Mouse (Mus musculus) liver (tissue): ENCODE results near the gene Adnp.

Experiments
- DNase-seq: peaks from one replicate; pipeline ENCODE4 v3.0.0-alpha.2; 2020; ENCODE audit warnings: mixed read lengths

Gene Adnp

DNA sequence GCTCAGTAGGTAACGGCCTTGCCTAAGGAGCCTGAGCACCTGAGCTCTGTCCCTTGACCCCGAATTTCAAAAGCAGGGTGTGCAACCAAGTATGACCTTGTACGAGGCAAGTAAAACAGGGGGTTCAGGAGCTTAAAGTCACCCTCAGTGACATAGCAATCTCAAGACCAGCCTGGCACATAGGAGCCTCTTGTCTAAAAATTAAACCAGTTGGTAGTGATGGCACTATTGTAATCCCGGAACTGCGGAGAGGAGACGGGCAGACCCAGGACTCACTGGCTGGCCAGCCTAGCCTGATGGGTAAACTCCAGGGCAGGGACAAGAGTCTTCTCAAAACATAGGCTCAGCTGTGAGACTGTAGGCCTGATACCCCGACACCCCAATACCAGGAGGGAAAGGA, 51.2 kb downstream of the Adnp start:
- no peak for DNase-seq

GRCm38 (mm10) chr2:168154090-168154881, 52.6 kb downstream of the Adnp start:
- peak; percentile 97 for DNase-seq

GRCm38 (mm10) chr2:168149241-168149640, 57.7 kb downstream of the Adnp start:
- no peak for DNase-seq

GRCm38 (mm10) chr2:168147722-168148432, 59.0 kb downstream of the Adnp start:
- DNase-seq = peak; percentile 45

DNA sequence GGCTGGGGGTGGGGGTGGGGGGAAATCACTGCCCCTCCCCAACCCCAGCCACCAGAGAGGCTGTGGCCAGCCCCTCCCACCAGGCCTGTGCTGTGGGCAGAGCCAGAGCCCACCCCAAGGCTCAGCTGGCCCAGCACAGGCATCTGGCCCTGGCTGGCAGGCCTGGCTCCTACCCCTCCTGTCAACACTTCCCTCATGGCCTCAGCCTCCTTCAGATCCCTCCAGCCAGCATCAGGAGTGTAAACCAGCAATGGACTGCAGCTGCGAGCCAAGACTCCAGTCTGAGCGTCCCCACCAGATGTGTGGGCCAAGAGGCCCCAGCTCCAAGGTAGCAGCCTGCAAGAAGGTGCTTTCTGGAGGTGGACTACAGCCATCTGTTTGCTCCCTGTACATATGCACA, 61.5 kb downstream of the Adnp start:
- no peak for DNase-seq

DNA sequence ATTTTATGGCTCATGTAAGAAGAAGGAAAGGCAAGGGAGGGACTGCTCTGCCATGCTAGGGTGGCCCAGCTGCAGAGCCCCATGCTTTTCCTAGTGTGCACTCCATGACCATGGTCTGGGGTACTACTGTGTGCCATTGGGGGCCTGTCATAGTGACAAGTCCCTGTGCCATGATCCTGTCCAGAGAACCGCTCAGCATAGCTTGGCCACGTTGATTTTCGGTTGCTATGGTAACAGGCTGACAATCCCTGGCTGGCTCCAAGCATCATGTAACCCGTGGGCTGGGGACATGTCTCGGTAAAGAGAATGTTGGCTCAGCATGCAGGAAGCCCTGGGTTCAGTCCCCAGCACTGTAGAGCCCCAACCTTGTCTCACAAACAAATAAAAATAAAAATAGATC, 63.1 kb downstream of the Adnp start:
- DNase-seq = no peak

GRCm38 (mm10) chr2:168137161-168137560, 69.8 kb downstream of the Adnp start:
- DNase-seq = no peak
